Mouse (Mus musculus) thymus, adult 2 months (tissue): ENCODE data around the gene Tapt1. TPM values are rescaled to one million over a fixed set of nuclear protein-coding genes. Genes with fewer than 3 reads are reported as not detected.
A peak's percentile ranks its signal among the peaks of the same experiment; 100 is the strongest.

Experiments
- DNase-seq: peaks from one replicate; pipeline ENCODE4 v3.0.0; 2021
- H3K27ac ChIP-seq: fragments of 200-500 bp; 2 replicates; pipeline ENCODE4 v1.5.1; 2012; ENCODE audit warnings: low read length, control low read depth; ENCODE audit not compliant: control insufficient read depth, insufficient read depth
- H3K27me3 ChIP-seq: fragments of 200-500 bp; 2 replicates; pipeline ENCODE4 v1.6.1; 2012; ENCODE audit warnings: mild to moderate bottlenecking, low read length, moderate library complexity, mixed read lengths; ENCODE audit not compliant: control insufficient read depth, insufficient read depth
- H3K36me3 ChIP-seq: fragments of 200-500 bp; 2 replicates; pipeline ENCODE4 v1.6.1; 2012; ENCODE audit warnings: mild to moderate bottlenecking, low read length, moderate library complexity; ENCODE audit not compliant: control insufficient read depth, insufficient read depth
- H3K4me1 ChIP-seq: fragments of 200-500 bp; replicated peaks from 2 replicates; pipeline ENCODE4 v1.6.1; 2012; ENCODE audit warnings: low read length; ENCODE audit not compliant: control insufficient read depth, insufficient read depth
- H3K4me3 ChIP-seq: fragments of 200-500 bp; 2 replicates; pipeline ENCODE4 v1.5.1; 2012; ENCODE audit warnings: mild to moderate bottlenecking, low read length, control low read depth, moderate library complexity; ENCODE audit not compliant: control insufficient read depth, insufficient read depth
- CTCF ChIP-seq: fragments of 200-500 bp; IDR thresholded peaks from 2 replicates; pipeline ENCODE4 v1.5.1; 2012; ENCODE audit warnings: mild to moderate bottlenecking, control low read depth, low read length, moderate library complexity, borderline replicate concordance; ENCODE audit not compliant: control insufficient read depth, poor library complexity, insufficient read depth; ENCODE audit errors: extremely low read depth
- POLR2A ChIP-seq: fragments of 200-500 bp; IDR thresholded peaks from 2 replicates; pipeline ENCODE4 v1.6.1; 2012; ENCODE audit warnings: mild to moderate bottlenecking, low read length, control low read depth, moderate library complexity; ENCODE audit not compliant: control insufficient read depth, poor library complexity, insufficient read depth; ENCODE audit errors: extremely low read depth
- WGBS: fragments of 180-500 bp; shearing (Covaris S2); methylation state at CpG from one replicate; pipeline ENCODE4 v1.1.7; 2018; 5-methylcytosine and 5-hydroxymethylcytosine counted together
- polyA plus RNA-seq: library from polyadenylated mRNA; depleted of rRNA; stranded (reverse); fragments of >200 nt; gene quantifications from 2 replicates; pipeline ENCODE4 v1.2.3, GENCODE M21; 2012

Gene Tapt1
- polyA plus RNA-seq, 1 experiment = 242 TPM

- TF ChIP-seq CTCF (no peak), POLR2A (no peak)
- H3K27ac ChIP-seq = peak overlapping the region; percentile 99
- peak overlapping the region; percentile 57 for H3K4me3 ChIP-seq
- H3K36me3 ChIP-seq = no peaks in the 10 kb centered on the region
- peaks cover 17% of the 10 kb centered on the region for H3K4me1 ChIP-seq
- no peaks in the 10 kb centered on the region for H3K27me3 ChIP-seq
- WGBS = 6% methylated on average over 4 of the region's 4 CpGs
- no peak for DNase-seq
These were observed 1.4 kb downstream of the Tapt1 start for GRCm38 (mm10) chr5:44224916-44225600.

GRCm38 (mm10) chr5:44224251-44224650, 2.2 kb downstream of the Tapt1 start:
- peak overlapping the region; percentile 99 for H3K27ac ChIP-seq
- H3K36me3 ChIP-seq = no peaks in the 10 kb centered on the region
- 1% methylated on average over 6 of the region's 6 CpGs for WGBS
- peaks cover 23% of the 10 kb centered on the region for H3K4me1 ChIP-seq
- peak; percentile 70 for DNase-seq
- peak overlapping the region; percentile 57 for H3K4me3 ChIP-seq
- TF ChIP-seq POLR2A (no peak), CTCF (no peak)
- no peaks in the 10 kb centered on the region for H3K27me3 ChIP-seq

- H3K36me3 ChIP-seq = no peaks in the 10 kb centered on the region
- no peak for DNase-seq
- H3K27ac ChIP-seq = peak overlapping the region; percentile 87
- H3K4me1 ChIP-seq = peaks cover 30% of the 10 kb centered on the region
- WGBS = 12% methylated on average over 16 of the region's 16 CpGs
- TF ChIP-seq POLR2A = no peak
- no peak for TF ChIP-seq CTCF
- peak overlapping the region; percentile 14 for H3K4me3 ChIP-seq
- no peaks in the 10 kb centered on the region for H3K27me3 ChIP-seq
These were observed 3.0 kb downstream of the Tapt1 start for GRCm38 (mm10) chr5:44223341-44223881.

GRCm38 (mm10) chr5:44220430-44220829, 6.0 kb downstream of the Tapt1 start:
- Histone ChIP-seq H3K36me3 (peaks cover 5% of the 10 kb centered on the region; the same call in 1 of the 2 replicates), H3K27ac (peak overlapping the region; percentile 100), H3K4me3 (peak overlapping the region; percentile 32), H3K27me3 (no peaks in the 10 kb centered on the region), H3K4me1 (peaks cover 40% of the 10 kb centered on the region)
- 6% methylated on average over 7 of the region's 7 CpGs for WGBS
- TF ChIP-seq POLR2A (no peak), CTCF (no peak)
- peak; percentile 67 for DNase-seq

- 23% methylated on average over 4 of the region's 4 CpGs for WGBS
- no peak for TF ChIP-seq CTCF
- no peak for TF ChIP-seq POLR2A
- Histone ChIP-seq H3K4me1 (peaks cover 44% of the 10 kb centered on the region), H3K27me3 (no peaks in the 10 kb centered on the region), H3K4me3 (peak overlapping the region; percentile 32), H3K36me3 (peaks cover 8% of the 10 kb centered on the region; the same call in 1 of the 2 replicates), H3K27ac (peak overlapping the region; percentile 100)
- peak; percentile 42 for DNase-seq
These were observed 6.6 kb downstream of the Tapt1 start for GRCm38 (mm10) chr5:44219871-44220270.

GRCm38 (mm10) chr5:44218483-44218882, 7.9 kb downstream of the Tapt1 start:
- H3K27ac ChIP-seq = peak overlapping the region; percentile 100
- H3K4me1 ChIP-seq = peaks cover 49% of the 10 kb centered on the region
- WGBS = 28% methylated on average over 4 of the region's 4 CpGs
- no peak for DNase-seq
- 0 out of 2 replicates have a peak overlapping the region, but pooled peaks have one; percentile 5 for H3K4me3 ChIP-seq
- TF ChIP-seq POLR2A = no peak
- no peak for TF ChIP-seq CTCF
- no peaks in the 10 kb centered on the region for H3K27me3 ChIP-seq
- H3K36me3 ChIP-seq = peaks cover 10% of the 10 kb centered on the region; the same call in 1 of the 2 replicates
